Mouse (Mus musculus) liver, embryonic 13.5 days (tissue): ENCODE data around the gene Tff3. TPM values are rescaled to one million over a fixed set of nuclear protein-coding genes. Genes with fewer than 3 reads are reported as not detected.

Source experiments
- ATAC-seq: fragments of 200-750 bp; cut with Nextera tagmentation; 2 replicates; pipeline ENCODE4 v1.8.0; 2017; ENCODE audit warnings: low read depth, mild to moderate bottlenecking, moderate number of reproducible peaks, moderate library complexity
- DNase-seq: peaks from one replicate; pipeline ENCODE4 v3.0.0; 2022
- H3K27ac ChIP-seq: fragments of 300-500 bp; sonication (generic); 2 replicates; pipeline ENCODE4 v1.5.1; 2015; ENCODE audit warnings: moderate library complexity, mild to moderate bottlenecking, inconsistent platforms
- H3K27me3 ChIP-seq: fragments of 300-500 bp; sonication (generic); 2 replicates; pipeline ENCODE4 v1.6.1; 2015; ENCODE audit warnings: mild to moderate bottlenecking, inconsistent platforms
- H3K36me3 ChIP-seq: fragments of 300-500 bp; sonication (generic); 2 replicates; pipeline ENCODE4 v1.6.1; 2015; ENCODE audit warnings: mild to moderate bottlenecking, inconsistent platforms
- H3K4me1 ChIP-seq: fragments of 300-500 bp; sonication (generic); replicated peaks from 2 replicates; pipeline ENCODE4 v1.6.1; 2015; ENCODE audit warnings: inconsistent platforms
- H3K4me2 ChIP-seq: fragments of 300-500 bp; sonication (generic); 2 replicates; pipeline ENCODE4 v1.6.1; 2015; ENCODE audit warnings: inconsistent platforms, mild to moderate bottlenecking, moderate library complexity
- H3K4me3 ChIP-seq: fragments of 300-500 bp; sonication (generic); replicated peaks from 2 replicates; pipeline ENCODE4 v1.5.1; 2015; ENCODE audit warnings: mild to moderate bottlenecking, inconsistent platforms
- H3K9ac ChIP-seq: fragments of 300-500 bp; sonication (generic); 2 replicates; pipeline ENCODE4 v1.6.1; 2015; ENCODE audit warnings: mild to moderate bottlenecking, inconsistent platforms
- H3K9me3 ChIP-seq: fragments of 300-500 bp; sonication (generic); replicated peaks from 2 replicates; pipeline ENCODE4 v1.6.1; 2016; ENCODE audit warnings: inconsistent platforms
- WGBS: fragments of 180-500 bp; shearing (Covaris S2); methylation state at CpG from one replicate; pipeline ENCODE4 v1.1.7; 2015; ENCODE audit not compliant: insufficient replicate concordance; 5-methylcytosine and 5-hydroxymethylcytosine counted together
- polyA plus RNA-seq: library from polyadenylated mRNA; unstranded; fragments of >200 nt; fragmentation: Nextera tagmentation; extraction: Ambion mirVana; gene quantifications from 2 replicates; pipeline ENCODE4 v1.2.1, GENCODE M21; 2015

Tff3 gene
- polyA plus RNA-seq, 1 experiment from 2014 or later = 6.0 TPM

GRCm38 (mm10) chr17:31091023-31091735 lies 38.3 kb downstream of the Tff3 start:
- H3K27me3 ChIP-seq = no peaks in the 10 kb centered on the region
- H3K4me2 ChIP-seq = peak overlapping the region; percentile 58
- 10% methylated on average over 13 of the region's 13 CpGs for WGBS
- H3K9ac ChIP-seq = peak overlapping the region; percentile 68
- H3K4me1 ChIP-seq = peaks cover 76% of the 10 kb centered on the region
- H3K27ac ChIP-seq = peak overlapping the region; percentile 90
- peak overlapping the region; percentile 22 for H3K4me3 ChIP-seq
- ATAC-seq (peak; percentile 94), DNase-seq (peak; percentile 78)
- H3K36me3 ChIP-seq = peaks cover 7% of the 10 kb centered on the region
- 0 out of 2 replicates have a peak, but pooled peaks cover 4% of the 10 kb centered on the region for H3K9me3 ChIP-seq

- DNase-seq = no peak
- Histone ChIP-seq H3K4me1 (peaks cover 90% of the 10 kb centered on the region), H3K9ac (no peak overlapping the region; the same call in 1 of the 2 replicates), H3K4me2 (no peak overlapping the region), H3K27ac (peak overlapping the region; percentile 90), H3K36me3 (peaks cover 7% of the 10 kb centered on the region), H3K4me3 (no peak overlapping the region), H3K27me3 (no peaks in the 10 kb centered on the region), H3K9me3 (0 out of 2 replicates have a peak, but pooled peaks cover 4% of the 10 kb centered on the region)
- WGBS = 56% methylated on average over 8 of the region's 8 CpGs
- ATAC-seq = no peak
These were observed 39.6 kb downstream of the Tff3 start for GRCm38 (mm10) chr17:31089848-31090247.

- peaks cover 95% of the 10 kb centered on the region for H3K4me1 ChIP-seq
- no peaks in the 10 kb centered on the region for H3K27me3 ChIP-seq
- H3K4me2 ChIP-seq = no peak overlapping the region
- peak overlapping the region; percentile 90 for H3K27ac ChIP-seq
- peak overlapping the region; percentile 7; the same call in 1 of the 2 replicates for H3K9ac ChIP-seq
- peaks cover 7% of the 10 kb centered on the region for H3K36me3 ChIP-seq
- H3K4me3 ChIP-seq = no peak overlapping the region
- H3K9me3 ChIP-seq = 0 out of 2 replicates have a peak, but pooled peaks cover 4% of the 10 kb centered on the region
- DNase-seq (no peak), ATAC-seq (no peak)
- WGBS = 38% methylated on average over 5 of the region's 5 CpGs
These were observed 40.7 kb downstream of the Tff3 start for GRCm38 (mm10) chr17:31088711-31089110.

- WGBS = 86% methylated on average over 7 of the region's 7 CpGs
- H3K4me2 ChIP-seq = no peak overlapping the region
- no peak overlapping the region for H3K4me3 ChIP-seq
- H3K36me3 ChIP-seq = no peaks in the 10 kb centered on the region
- no peak overlapping the region for H3K9ac ChIP-seq
- peaks cover 96% of the 10 kb centered on the region for H3K4me1 ChIP-seq
- H3K9me3 ChIP-seq = no peaks in the 10 kb centered on the region
- no peak for ATAC-seq
- no peaks in the 10 kb centered on the region for H3K27me3 ChIP-seq
- peak overlapping the region; percentile 19; the same call in 1 of the 2 replicates for H3K27ac ChIP-seq
- no peak for DNase-seq
These were observed 43.2 kb downstream of the Tff3 start for GRCm38 (mm10) chr17:31086196-31086595.

GRCm38 (mm10) chr17:31085519-31085918 lies 43.9 kb downstream of the Tff3 start:
- Histone ChIP-seq H3K27me3 (no peaks in the 10 kb centered on the region), H3K4me2 (no peak overlapping the region), H3K4me1 (peaks cover 90% of the 10 kb centered on the region), H3K36me3 (no peaks in the 10 kb centered on the region), H3K4me3 (no peak overlapping the region), H3K9ac (no peak overlapping the region), H3K27ac (peak overlapping the region; percentile 19), H3K9me3 (no peaks in the 10 kb centered on the region)
- peak; percentile 43 for ATAC-seq
- 35% methylated on average over 3 of the region's 3 CpGs for WGBS
- no peak for DNase-seq

GRCm38 (mm10) chr17:31082296-31083078 lies 47.0 kb downstream of the Tff3 start:
- Histone ChIP-seq H3K4me1 (peaks cover 80% of the 10 kb centered on the region), H3K4me2 (no peak overlapping the region), H3K9me3 (no peaks in the 10 kb centered on the region), H3K36me3 (no peaks in the 10 kb centered on the region), H3K27ac (peak overlapping the region; percentile 39), H3K4me3 (no peak overlapping the region), H3K27me3 (no peaks in the 10 kb centered on the region), H3K9ac (no peak overlapping the region)
- peak; percentile 61 for ATAC-seq
- WGBS = 72% methylated on average over 4 of the region's 4 CpGs
- DNase-seq = no peak

GRCm38 (mm10) chr17:31079078-31079840 lies 50.2 kb downstream of the Tff3 start:
- peak overlapping the region; percentile 55 for H3K27ac ChIP-seq

GRCm38 (mm10) chr17:31078581-31078980 lies 50.9 kb downstream of the Tff3 start:
- H3K27ac ChIP-seq = peak overlapping the region; percentile 55
- no peaks in the 10 kb centered on the region for H3K9me3 ChIP-seq
- DNase-seq (no peak), ATAC-seq (no peak)
- H3K4me3 ChIP-seq = no peak overlapping the region
- H3K4me2 ChIP-seq = no peak overlapping the region
- H3K27me3 ChIP-seq = no peaks in the 10 kb centered on the region
- no peak overlapping the region for H3K9ac ChIP-seq
- H3K4me1 ChIP-seq = peaks cover 76% of the 10 kb centered on the region
- WGBS = 80% methylated on average over 11 of the region's 11 CpGs
- no peaks in the 10 kb centered on the region for H3K36me3 ChIP-seq

More at GRCm38 (mm10) chr17:31079078-31079840, 50.2 kb downstream of the Tff3 start:
- Histone ChIP-seq H3K4me1 (peaks cover 73% of the 10 kb centered on the region), H3K9ac (no peak overlapping the region), H3K36me3 (no peaks in the 10 kb centered on the region), H3K9me3 (no peaks in the 10 kb centered on the region), H3K4me3 (no peak overlapping the region), H3K4me2 (no peak overlapping the region), H3K27me3 (no peaks in the 10 kb centered on the region)
- ATAC-seq = 0 out of 2 replicates have a peak, but pooled peaks have one; percentile 27
- no peak for DNase-seq
- WGBS = 58% methylated on average over 12 of the region's 12 CpGs

- DNase-seq (no peak), ATAC-seq (no peak)
- Histone ChIP-seq H3K9ac (no peak overlapping the region), H3K36me3 (no peaks in the 10 kb centered on the region), H3K27ac (no peak overlapping the region), H3K27me3 (no peaks in the 10 kb centered on the region), H3K4me2 (no peak overlapping the region), H3K4me1 (peaks cover 76% of the 10 kb centered on the region), H3K9me3 (no peaks in the 10 kb centered on the region), H3K4me3 (no peak overlapping the region)
- WGBS = 63% methylated on average over 5 of the region's 5 CpGs
These were observed 51.9 kb downstream of the Tff3 start for GRCm38 (mm10) chr17:31077561-31077960.

- Histone ChIP-seq H3K9ac (no peak overlapping the region), H3K9me3 (no peaks in the 10 kb centered on the region), H3K27ac (peak overlapping the region; percentile 80), H3K4me2 (no peak overlapping the region), H3K4me3 (no peak overlapping the region), H3K36me3 (no peaks in the 10 kb centered on the region), H3K4me1 (peaks cover 82% of the 10 kb centered on the region), H3K27me3 (no peaks in the 10 kb centered on the region)
- DNase-seq = no peak
- 81% methylated on average over 5 of the region's 5 CpGs for WGBS
- no peak for ATAC-seq
These were observed 54.0 kb downstream of the Tff3 start for GRCm38 (mm10) chr17:31075471-31075870.
